Mouse (Mus musculus): Measurements from ENCODE around the gene Tnr. TPM values are rescaled to one million over a fixed set of nuclear protein-coding genes. Genes with fewer than 3 reads are reported as not detected.

Gene Tnr
- polyA plus RNA-seq, 1 experiment from 2014 or later, result 0.63 TPM

DNA sequence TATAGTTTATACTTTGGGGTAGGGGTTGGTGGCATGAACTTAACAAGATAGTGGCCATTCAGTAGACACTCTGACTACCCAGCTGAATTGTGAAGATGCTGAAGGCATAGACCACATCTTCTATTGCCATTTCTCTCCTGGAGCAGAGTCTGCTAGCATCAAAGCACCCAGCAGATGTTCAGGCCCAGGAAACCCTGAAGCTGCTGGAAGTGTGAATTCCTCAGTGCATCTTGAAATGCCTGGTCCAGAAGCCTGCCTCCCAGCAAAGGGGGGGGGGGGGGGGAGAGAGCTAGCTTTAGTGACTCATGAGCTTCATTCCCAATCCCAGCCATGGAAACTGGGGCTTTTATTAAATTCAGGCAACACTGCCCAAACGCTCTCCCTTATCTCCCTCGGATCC is 65.2 kb downstream of the Tnr start:
- no peak overlapping the region for H3K27ac ChIP-seq (replicated peaks; ENCODE audit: low read depth, low read length)
- DNase-seq (ENCODE audit: low spot score) (no peak), ATAC-seq (replicated peaks; ENCODE audit: insufficient number of reproducible peaks, low FRiP score, low TSS enrichment, low read depth) (no peak)
- 73% methylated on average over 2 of the region's 2 CpGs for WGBS
- H3K4me1 ChIP-seq (ENCODE audit: control insufficient read depth, insufficient read depth, low read length), result no peaks in the 10 kb centered on the region
- no peaks in the 10 kb centered on the region for H3K36me3 ChIP-seq (replicated peaks; ENCODE audit: control insufficient read depth, insufficient read depth, low read depth, low read length)
- H3K4me2 ChIP-seq (ENCODE audit: low read depth, low read length), result no peak overlapping the region
- no peak overlapping the region for H3K9ac ChIP-seq (replicated peaks; ENCODE audit: low read length)
- H3K27me3 ChIP-seq (ENCODE audit: control insufficient read depth, insufficient read depth, low read length), result no peaks in the 10 kb centered on the region
- H3K9me3 ChIP-seq (replicated peaks; ENCODE audit: control insufficient read depth, low read length), result no peaks in the 10 kb centered on the region
- no peak overlapping the region for H3K4me3 ChIP-seq (ENCODE audit: low read depth, low read length)

DNA sequence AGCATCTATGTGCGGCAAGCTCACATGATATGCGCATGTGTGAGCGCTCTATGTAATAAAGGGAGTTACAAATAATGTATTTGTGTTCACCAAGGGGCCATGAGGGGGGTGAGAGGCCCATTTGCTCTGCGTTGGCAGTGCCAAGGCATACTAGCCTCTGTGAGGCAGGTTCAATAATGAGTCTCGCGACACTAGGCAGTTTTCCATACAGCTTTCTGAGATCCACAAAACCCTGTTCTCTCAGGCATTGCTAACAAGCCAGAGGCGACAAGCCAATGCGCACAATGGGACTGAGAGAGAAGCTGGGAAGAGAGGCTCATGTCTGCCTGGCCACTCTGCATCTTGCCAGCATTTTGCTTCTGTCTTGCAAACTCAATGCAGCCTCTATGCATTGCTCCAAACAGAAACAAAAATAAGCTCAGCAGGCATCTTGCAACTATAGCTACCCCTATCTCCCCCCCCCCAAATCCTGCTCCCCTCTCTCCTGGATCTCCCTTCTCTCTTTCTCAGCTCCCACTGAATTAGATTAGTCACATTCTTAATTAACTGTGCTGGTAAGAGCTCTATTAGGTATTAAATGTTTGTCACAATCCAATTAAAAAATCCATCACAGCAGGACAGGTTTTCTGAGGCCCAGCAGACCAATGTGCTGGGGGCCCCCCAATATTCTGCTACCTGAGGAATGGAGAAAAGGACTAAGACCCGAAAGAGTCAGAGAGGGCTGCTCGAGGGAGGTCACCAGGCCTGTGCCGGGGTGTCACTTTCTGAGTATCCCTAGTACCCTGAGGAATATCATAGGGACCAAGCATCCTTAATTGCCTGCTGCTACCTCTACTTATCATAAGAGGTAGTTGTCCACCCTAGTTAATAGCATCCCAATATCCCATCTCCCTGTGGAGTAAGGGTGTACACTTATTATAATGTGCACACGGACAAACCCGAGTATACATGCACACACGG is 70.8 kb downstream of the Tnr start:
- H3K4me1 ChIP-seq (ENCODE audit: control insufficient read depth, insufficient read depth, low read length), result no peaks in the 10 kb centered on the region
- H3K27me3 ChIP-seq (ENCODE audit: control insufficient read depth, insufficient read depth, low read length), result no peaks in the 10 kb centered on the region
- no peak overlapping the region for H3K4me3 ChIP-seq (ENCODE audit: low read depth, low read length)
- ATAC-seq (replicated peaks; ENCODE audit: insufficient number of reproducible peaks, low FRiP score, low TSS enrichment, low read depth), result no peak
- no peaks in the 10 kb centered on the region for H3K9me3 ChIP-seq (replicated peaks; ENCODE audit: control insufficient read depth, low read length)
- no peak overlapping the region for H3K9ac ChIP-seq (replicated peaks; ENCODE audit: low read length)
- H3K36me3 ChIP-seq (replicated peaks; ENCODE audit: control insufficient read depth, insufficient read depth, low read depth, low read length), result no peaks in the 10 kb centered on the region
- H3K27ac ChIP-seq (replicated peaks; ENCODE audit: low read depth, low read length), result no peak overlapping the region
- 86% methylated on average over 14 of the region's 14 CpGs for whole genome bisulfite sequencing
- no peak for DNase-seq (ENCODE audit: low spot score)
- H3K4me2 ChIP-seq (ENCODE audit: low read depth, low read length), result no peak overlapping the region

DNA sequence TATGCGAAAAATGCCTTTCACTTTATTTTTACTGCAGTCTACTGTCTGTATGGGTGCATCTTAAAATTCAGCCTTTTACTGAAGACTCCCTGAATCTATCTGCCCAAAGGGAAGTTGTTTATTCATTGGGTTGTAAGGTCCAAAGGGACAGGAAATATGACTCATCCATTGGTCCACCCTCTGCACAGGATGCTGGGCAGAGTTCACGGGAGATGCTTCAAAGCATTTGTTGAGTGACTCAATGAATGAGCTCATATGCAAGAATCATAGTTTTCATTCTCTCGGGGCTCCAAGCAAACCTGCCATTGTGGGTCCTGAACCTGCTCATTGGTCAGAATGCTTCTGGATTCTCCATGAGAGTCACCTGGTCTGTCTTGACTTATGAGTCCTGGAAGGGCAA is 72.2 kb downstream of the Tnr start:
- WGBS, result 83% methylated on average over 3 of the region's 3 CpGs
- H3K27ac ChIP-seq (replicated peaks; ENCODE audit: low read depth, low read length), result no peak overlapping the region
- no peak overlapping the region for H3K4me3 ChIP-seq (ENCODE audit: low read depth, low read length)
- no peaks in the 10 kb centered on the region for H3K4me1 ChIP-seq (ENCODE audit: control insufficient read depth, insufficient read depth, low read length)
- no peak overlapping the region for H3K9ac ChIP-seq (replicated peaks; ENCODE audit: low read length)
- no peak overlapping the region for H3K4me2 ChIP-seq (ENCODE audit: low read depth, low read length)
- H3K36me3 ChIP-seq (replicated peaks; ENCODE audit: control insufficient read depth, insufficient read depth, low read depth, low read length), result no peaks in the 10 kb centered on the region
- no peaks in the 10 kb centered on the region for H3K27me3 ChIP-seq (ENCODE audit: control insufficient read depth, insufficient read depth, low read length)
- ATAC-seq (replicated peaks; ENCODE audit: insufficient number of reproducible peaks, low FRiP score, low TSS enrichment, low read depth) (no peak), DNase-seq (ENCODE audit: low spot score) (no peak)
- H3K9me3 ChIP-seq (replicated peaks; ENCODE audit: control insufficient read depth, low read length), result no peaks in the 10 kb centered on the region

DNA sequence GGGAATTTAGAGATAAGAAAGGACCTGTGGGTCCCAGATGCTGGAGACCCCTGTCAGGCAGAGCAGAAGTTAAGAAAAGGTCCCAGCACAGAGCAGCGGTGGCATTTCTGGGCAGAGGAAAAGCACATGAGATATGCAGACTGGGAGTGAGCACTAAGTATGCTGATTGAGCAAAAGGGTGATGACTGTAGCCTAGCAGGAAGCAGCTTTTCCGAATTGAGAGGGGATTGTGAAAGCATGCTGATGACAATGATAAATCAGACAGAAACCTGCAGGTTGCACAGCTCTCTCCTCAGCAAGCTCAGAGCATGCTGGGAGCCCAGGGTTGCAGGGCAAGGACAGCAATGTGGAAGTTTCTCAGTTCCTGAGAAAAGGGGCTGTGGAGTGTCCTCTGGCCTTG is 73.1 kb downstream of the Tnr start:
- H3K9me3 ChIP-seq (replicated peaks; ENCODE audit: control insufficient read depth, low read length), result no peaks in the 10 kb centered on the region
- no peaks in the 10 kb centered on the region for H3K27me3 ChIP-seq (ENCODE audit: control insufficient read depth, insufficient read depth, low read length)
- H3K4me2 ChIP-seq (ENCODE audit: low read depth, low read length), result no peak overlapping the region
- DNase-seq (ENCODE audit: low spot score) (no peak), ATAC-seq (replicated peaks; ENCODE audit: insufficient number of reproducible peaks, low FRiP score, low TSS enrichment, low read depth) (no peak)
- no peaks in the 10 kb centered on the region for H3K36me3 ChIP-seq (replicated peaks; ENCODE audit: control insufficient read depth, insufficient read depth, low read depth, low read length)
- H3K4me1 ChIP-seq (ENCODE audit: control insufficient read depth, insufficient read depth, low read length), result no peaks in the 10 kb centered on the region
- H3K4me3 ChIP-seq (ENCODE audit: low read depth, low read length), result no peak overlapping the region
- no peak overlapping the region for H3K9ac ChIP-seq (replicated peaks; ENCODE audit: low read length)
- 55% methylated on average over 2 of the region's 2 CpGs for WGBS
- no peak overlapping the region for H3K27ac ChIP-seq (replicated peaks; ENCODE audit: low read depth, low read length)

DNA sequence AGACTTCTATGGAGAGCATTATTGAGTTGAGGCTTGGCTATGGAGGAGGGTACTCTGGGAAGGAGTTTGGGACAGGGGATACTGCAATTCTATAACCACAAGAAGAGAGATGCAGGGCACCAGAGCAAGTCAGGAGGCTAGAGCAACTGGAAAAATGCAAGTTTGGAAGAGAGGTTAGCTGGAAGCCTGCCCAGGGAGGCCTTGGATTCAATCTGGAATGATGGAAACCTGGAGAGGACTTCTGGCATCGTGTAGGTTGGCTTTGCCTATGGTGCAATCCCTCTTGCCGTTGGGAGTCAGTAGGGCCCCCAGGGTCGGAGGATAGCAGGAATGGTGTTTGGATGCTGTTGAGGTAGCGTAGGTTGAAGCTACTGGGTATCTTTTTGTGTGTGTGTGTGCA is 90.0 kb downstream of the Tnr start:
- Histone ChIP-seq H3K27me3 (ENCODE audit: control insufficient read depth, insufficient read depth, low read length) (no peaks in the 10 kb centered on the region), H3K4me3 (ENCODE audit: low read depth, low read length) (no peak overlapping the region), H3K27ac (replicated peaks; ENCODE audit: low read depth, low read length) (no peak overlapping the region), H3K9ac (replicated peaks; ENCODE audit: low read length) (no peak overlapping the region), H3K36me3 (replicated peaks; ENCODE audit: control insufficient read depth, insufficient read depth, low read depth, low read length) (no peaks in the 10 kb centered on the region), H3K9me3 (replicated peaks; ENCODE audit: control insufficient read depth, low read length) (no peaks in the 10 kb centered on the region), H3K4me2 (ENCODE audit: low read depth, low read length) (no peak overlapping the region), H3K4me1 (ENCODE audit: control insufficient read depth, insufficient read depth, low read length) (no peaks in the 10 kb centered on the region)
- DNase-seq (ENCODE audit: low spot score) (no peak), ATAC-seq (replicated peaks; ENCODE audit: insufficient number of reproducible peaks, low FRiP score, low TSS enrichment, low read depth) (no peak)
- WGBS, result 88% methylated on average over 4 of the region's 4 CpGs

DNA sequence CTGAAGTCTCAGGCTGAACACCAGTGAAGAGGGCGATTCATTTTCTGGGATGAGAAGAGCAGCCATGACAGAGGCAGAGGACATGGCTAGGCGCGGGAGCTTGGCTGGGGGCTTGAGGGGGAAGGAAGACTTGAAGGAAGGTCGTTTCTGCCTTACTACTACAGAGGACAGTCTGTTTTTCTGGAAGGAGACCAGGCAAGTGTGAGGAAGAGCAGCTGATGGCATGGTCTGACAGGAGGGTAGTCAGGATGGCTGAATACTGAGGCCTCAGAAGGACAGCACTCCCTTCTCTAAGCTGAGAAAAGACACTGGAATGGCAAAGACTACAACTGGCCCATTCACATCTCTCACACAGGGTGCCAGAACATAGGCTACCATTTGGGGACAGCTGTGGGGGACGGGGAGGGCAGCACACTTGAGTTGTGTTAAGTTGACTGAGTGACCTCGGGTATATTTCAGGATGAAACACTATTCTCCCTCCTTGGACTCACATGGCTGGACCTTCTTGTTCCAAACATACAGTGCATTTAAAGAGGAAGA is 90.6 kb downstream of the Tnr start:
- no peak overlapping the region for H3K4me3 ChIP-seq (ENCODE audit: low read depth, low read length)
- no peak overlapping the region for H3K9ac ChIP-seq (replicated peaks; ENCODE audit: low read length)
- no peak for DNase-seq (ENCODE audit: low spot score)
- no peaks in the 10 kb centered on the region for H3K27me3 ChIP-seq (ENCODE audit: control insufficient read depth, insufficient read depth, low read length)
- no peak overlapping the region for H3K4me2 ChIP-seq (ENCODE audit: low read depth, low read length)
- 72% methylated on average over 6 of the region's 6 CpGs for WGBS
- H3K36me3 ChIP-seq (replicated peaks; ENCODE audit: control insufficient read depth, insufficient read depth, low read depth, low read length), result no peaks in the 10 kb centered on the region
- H3K4me1 ChIP-seq (ENCODE audit: control insufficient read depth, insufficient read depth, low read length), result no peaks in the 10 kb centered on the region
- no peak for ATAC-seq (replicated peaks; ENCODE audit: insufficient number of reproducible peaks, low FRiP score, low TSS enrichment, low read depth)
- H3K9me3 ChIP-seq (replicated peaks; ENCODE audit: control insufficient read depth, low read length), result no peaks in the 10 kb centered on the region
- no peak overlapping the region for H3K27ac ChIP-seq (replicated peaks; ENCODE audit: low read depth, low read length)

DNA sequence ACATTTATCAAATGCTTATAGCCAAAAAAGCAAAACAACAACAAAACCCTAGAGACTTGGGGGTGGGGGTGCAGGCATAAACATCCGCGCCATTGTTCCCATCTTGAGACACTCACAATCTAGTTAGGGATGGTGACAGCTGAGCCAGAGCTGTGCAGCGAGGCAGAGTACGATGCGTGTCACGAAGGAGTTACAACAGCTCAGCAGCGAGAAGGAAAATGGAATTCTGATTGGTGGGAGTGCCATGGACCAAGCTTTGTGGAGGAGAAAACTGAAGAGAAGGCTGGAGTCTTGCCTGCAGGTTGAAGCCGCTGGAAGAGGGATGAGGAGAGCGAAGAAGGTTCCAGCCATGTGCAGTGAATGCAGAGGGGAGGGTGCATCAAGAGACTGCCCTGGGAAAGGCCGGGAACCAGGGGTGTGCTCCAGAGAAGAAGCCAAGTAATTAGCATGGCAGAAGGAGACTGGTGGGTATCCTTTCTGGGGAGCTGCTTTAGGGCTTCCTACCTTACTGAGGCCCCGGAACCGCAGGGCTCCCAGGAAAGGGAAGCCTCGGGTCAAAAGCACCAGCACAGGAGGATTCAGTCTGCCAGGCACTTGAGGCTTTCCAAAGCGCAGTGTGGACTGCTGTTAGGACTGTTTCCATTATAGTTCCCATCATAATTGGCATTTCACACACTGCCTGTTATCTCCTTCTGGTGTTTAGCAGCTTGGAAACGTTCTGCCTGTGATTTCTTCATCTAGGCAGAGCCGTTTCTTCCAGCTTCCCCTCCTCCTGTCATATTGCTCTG is 91.3 kb downstream of the Tnr start:
- Histone ChIP-seq H3K27me3 (ENCODE audit: control insufficient read depth, insufficient read depth, low read length) (no peaks in the 10 kb centered on the region), H3K27ac (replicated peaks; ENCODE audit: low read depth, low read length) (no peak overlapping the region), H3K9ac (replicated peaks; ENCODE audit: low read length) (no peak overlapping the region), H3K36me3 (replicated peaks; ENCODE audit: control insufficient read depth, insufficient read depth, low read depth, low read length) (no peaks in the 10 kb centered on the region), H3K4me3 (ENCODE audit: low read depth, low read length) (no peak overlapping the region), H3K9me3 (replicated peaks; ENCODE audit: control insufficient read depth, low read length) (no peaks in the 10 kb centered on the region), H3K4me2 (ENCODE audit: low read depth, low read length) (no peak overlapping the region), H3K4me1 (ENCODE audit: control insufficient read depth, insufficient read depth, low read length) (no peaks in the 10 kb centered on the region)
- ATAC-seq (replicated peaks; ENCODE audit: insufficient number of reproducible peaks, low FRiP score, low TSS enrichment, low read depth) (0 out of 2 replicates have a peak, but pooled peaks have one; percentile 34), DNase-seq (ENCODE audit: low spot score) (no peak)
- 58% methylated on average over 16 of the region's 16 CpGs for WGBS

DNA sequence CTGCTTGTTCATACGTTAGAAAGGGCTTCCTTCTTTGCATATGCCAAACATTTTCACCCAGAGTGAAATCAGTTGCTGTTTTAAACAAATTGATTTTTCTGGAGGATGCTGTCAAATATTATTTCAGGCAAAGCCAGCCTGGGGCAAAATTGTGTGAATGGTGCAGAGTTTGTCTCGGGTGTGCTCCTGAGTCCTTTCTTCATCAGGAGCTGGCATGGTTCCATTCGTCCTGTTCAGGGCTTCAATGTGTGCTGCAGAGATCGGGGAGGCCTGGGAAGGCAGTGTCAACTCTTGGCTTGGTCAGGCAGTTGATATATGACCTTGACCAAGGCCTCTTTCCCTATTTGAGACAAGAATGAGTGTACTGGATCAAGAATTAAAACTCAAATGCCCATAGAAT is 92.1 kb downstream of the Tnr start:
- DNase-seq (ENCODE audit: low spot score) (no peak), ATAC-seq (replicated peaks; ENCODE audit: insufficient number of reproducible peaks, low FRiP score, low TSS enrichment, low read depth) (no peak)
- 63% methylated on average over 4 of the region's 4 CpGs for WGBS
- Histone ChIP-seq H3K4me2 (ENCODE audit: low read depth, low read length) (no peak overlapping the region), H3K9me3 (replicated peaks; ENCODE audit: control insufficient read depth, low read length) (no peaks in the 10 kb centered on the region), H3K9ac (replicated peaks; ENCODE audit: low read length) (no peak overlapping the region), H3K36me3 (replicated peaks; ENCODE audit: control insufficient read depth, insufficient read depth, low read depth, low read length) (no peaks in the 10 kb centered on the region), H3K27me3 (ENCODE audit: control insufficient read depth, insufficient read depth, low read length) (no peaks in the 10 kb centered on the region), H3K27ac (replicated peaks; ENCODE audit: low read depth, low read length) (no peak overlapping the region), H3K4me1 (ENCODE audit: control insufficient read depth, insufficient read depth, low read length) (no peaks in the 10 kb centered on the region), H3K4me3 (ENCODE audit: low read depth, low read length) (no peak overlapping the region)

All from embryonic facial prominence, embryonic 11.5 days (tissue).